Mouse (Mus musculus): ENCODE results near the gene Ccdc57. TPM values are rescaled to one million over a fixed set of nuclear protein-coding genes. Genes with fewer than 3 reads are reported as not detected.

Gene Ccdc57
- polyA plus RNA-seq, 2 experiments, result 3.8 to 7.1 TPM

DNA sequence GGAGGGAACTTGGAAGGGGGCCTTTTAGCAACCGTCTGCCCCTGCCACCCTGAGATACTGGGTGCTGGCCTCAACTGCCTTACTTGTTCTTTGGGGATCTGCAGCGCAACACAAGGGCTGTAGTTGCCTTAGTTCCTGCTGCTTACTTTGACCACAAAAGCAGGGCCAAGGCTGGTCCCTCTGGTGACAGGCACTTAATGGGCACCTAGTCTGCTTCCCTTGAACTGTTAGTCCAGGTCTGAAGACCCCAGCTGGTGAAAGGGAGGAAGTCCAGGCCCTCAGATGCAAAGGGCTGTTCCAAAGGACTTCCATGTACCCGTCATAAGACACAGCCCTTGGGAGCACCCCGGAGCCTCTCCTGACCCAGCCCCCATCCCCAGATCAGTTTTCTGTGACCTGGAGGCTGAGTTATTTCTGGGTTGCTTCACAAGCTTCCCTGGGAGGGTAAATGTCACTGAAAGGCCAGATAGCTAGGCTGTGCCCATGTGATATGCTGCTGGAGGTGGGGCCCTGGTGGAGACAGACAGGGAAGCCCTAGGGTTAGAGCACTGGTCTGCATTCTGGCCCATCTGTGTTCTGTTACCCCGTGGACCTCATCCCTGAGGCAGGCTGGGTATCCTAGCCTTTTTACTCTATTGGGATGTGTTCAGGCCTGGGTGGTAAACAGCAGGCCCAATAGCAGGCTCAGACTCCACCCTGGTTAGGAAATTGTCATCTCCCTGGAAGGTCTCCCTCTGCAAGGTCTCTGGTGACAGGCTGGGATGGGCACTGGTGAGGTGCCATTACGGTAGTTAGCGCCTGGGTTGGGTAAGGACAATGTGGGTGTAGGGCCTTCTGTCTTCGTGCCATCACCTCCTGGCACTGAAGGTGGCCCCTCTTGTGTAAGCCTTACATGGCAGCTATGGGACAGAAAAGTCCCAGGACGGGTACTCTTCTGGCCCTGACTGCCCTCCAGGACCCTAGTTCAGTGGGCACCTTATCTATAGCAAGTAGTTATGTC is 19.4 kb upstream of the Ccdc57 start:
- Histone ChIP-seq H3K36me3 (ENCODE audit: control insufficient read depth, insufficient read depth, low read length) (peaks cover 28% of the 10 kb centered on the region), H3K27me3 (ENCODE audit: control insufficient read depth, insufficient read depth, low read length) (no peaks in the 10 kb centered on the region), H3K9ac (ENCODE audit: low read depth, low read length, severe bottlenecking) (0 out of 2 replicates have a peak overlapping the region, but pooled peaks have one; percentile 57)

DNA sequence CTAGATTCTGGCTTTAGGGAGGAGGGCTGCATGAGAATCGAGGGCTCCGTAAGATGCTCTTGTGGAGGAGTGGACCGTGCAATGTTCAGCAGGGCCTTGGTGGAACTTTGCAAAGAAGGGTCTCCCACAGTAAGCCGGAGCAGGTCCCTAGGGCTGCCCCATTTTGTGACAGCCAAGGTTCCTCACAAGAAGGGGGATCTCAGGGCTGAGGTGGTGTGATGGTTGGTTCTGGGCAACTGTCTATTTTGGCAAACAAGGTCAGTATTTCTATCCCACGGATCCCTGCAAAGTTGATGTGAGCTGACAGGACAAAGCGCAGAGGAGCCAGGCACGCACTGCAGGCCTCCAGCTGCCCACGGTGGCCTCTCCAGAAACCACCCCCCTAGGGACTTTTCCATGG is 18.6 kb upstream of the Ccdc57 start:
- 34% methylated on average over 8 of the region's 8 CpGs for WGBS
- no peak for TF ChIP-seq POLR2A (IDR thresholded peaks at IDR 0.05; ENCODE audit: borderline replicate concordance, extremely low read depth, insufficient read depth, insufficient read length)
- Histone ChIP-seq H3K4me1 (ENCODE audit: control insufficient read depth, insufficient read depth, low read length) (peaks cover 26% of the 10 kb centered on the region), H3K27ac (replicated peaks; ENCODE audit: low read depth, low read length) (peak overlapping the region; percentile 43; the same call in 1 of the 2 replicates), H3K4me2 (replicated peaks; ENCODE audit: low read depth, low read length, severe bottlenecking) (peak overlapping the region; percentile 83), H3K36me3 (ENCODE audit: control insufficient read depth, insufficient read depth, low read length) (peaks cover 20% of the 10 kb centered on the region), H3K9me3 (ENCODE audit: control insufficient read depth, low read length) (no peaks in the 10 kb centered on the region), H3K9ac (ENCODE audit: low read depth, low read length, severe bottlenecking) (peak overlapping the region; percentile 57), H3K27me3 (ENCODE audit: control insufficient read depth, insufficient read depth, low read length) (no peaks in the 10 kb centered on the region), H3K4me3 (replicated peaks; ENCODE audit: low read length) (peak overlapping the region; percentile 56)
- ATAC-seq (ENCODE audit: low FRiP score, low read depth), result no peak
- no peak for DNase-seq (ENCODE audit: low spot score)

More for the DNA sequence above, 19.4 kb upstream of the Ccdc57 start:
- Histone ChIP-seq H3K4me1 (ENCODE audit: control insufficient read depth, insufficient read depth, low read length) (peaks cover 26% of the 10 kb centered on the region), H3K4me2 (replicated peaks; ENCODE audit: low read depth, low read length, severe bottlenecking) (peak overlapping the region; percentile 83), H3K9me3 (ENCODE audit: control insufficient read depth, low read length) (no peaks in the 10 kb centered on the region), H3K4me3 (replicated peaks; ENCODE audit: low read length) (peak overlapping the region; percentile 56; the same call in 1 of the 2 replicates), H3K27ac (replicated peaks; ENCODE audit: low read depth, low read length) (no peak overlapping the region)
- 79% methylated on average over 9 of the region's 9 CpGs for WGBS
- no peak for DNase-seq (ENCODE audit: low spot score)
- no peak for TF ChIP-seq POLR2A (IDR thresholded peaks at IDR 0.05; ENCODE audit: borderline replicate concordance, extremely low read depth, insufficient read depth, insufficient read length)
- ATAC-seq (ENCODE audit: low FRiP score, low read depth), result no peak

DNA sequence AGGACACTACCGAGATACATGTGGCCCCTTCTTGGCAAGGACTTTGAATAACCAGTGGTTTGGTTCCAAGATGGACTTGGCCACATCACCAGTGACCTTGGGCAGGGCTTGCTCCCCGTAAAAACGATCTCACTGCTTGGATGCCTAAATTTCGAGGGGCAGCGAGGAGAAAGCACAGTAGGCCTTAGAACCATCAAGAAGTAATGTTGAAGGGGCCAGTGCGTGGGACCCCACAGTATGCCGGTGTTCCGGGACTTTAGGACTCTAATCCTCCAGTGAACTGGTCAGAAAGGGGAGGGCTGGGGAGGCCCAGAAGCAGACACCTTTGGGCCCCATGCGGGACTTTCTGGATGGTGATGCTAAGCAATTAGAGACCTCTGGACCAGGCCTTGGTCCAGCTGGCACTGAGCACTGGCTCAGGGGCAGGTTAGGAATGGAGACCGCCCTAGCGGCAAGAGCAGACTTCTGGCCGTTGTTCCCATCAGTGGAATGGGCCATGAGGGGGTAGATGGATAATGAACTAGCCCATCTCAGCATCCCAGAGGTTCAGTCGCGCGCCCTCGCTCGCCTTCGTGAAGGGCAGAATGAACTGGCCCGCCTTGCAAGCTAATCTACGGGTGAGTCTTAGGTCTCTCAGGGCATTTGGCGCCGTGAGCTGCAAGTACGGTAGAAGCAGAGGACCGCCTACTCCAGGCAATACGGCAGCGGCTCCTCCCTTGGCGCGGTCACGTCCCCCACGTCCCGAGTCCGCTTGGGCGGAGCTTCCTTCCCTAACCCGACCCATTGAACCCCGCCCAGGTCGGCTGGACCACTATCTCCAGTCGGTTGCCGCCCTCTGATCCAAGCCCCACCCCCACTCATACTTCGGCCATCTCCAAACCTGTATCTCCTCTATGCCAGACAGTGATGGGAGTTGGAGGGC is 17.9 kb upstream of the Ccdc57 start:
- H3K9me3 ChIP-seq (ENCODE audit: control insufficient read depth, low read length), result no peaks in the 10 kb centered on the region
- H3K36me3 ChIP-seq (ENCODE audit: control insufficient read depth, insufficient read depth, low read length), result peaks cover 13% of the 10 kb centered on the region
- ATAC-seq (ENCODE audit: low FRiP score, low read depth), result peak; percentile 86
- H3K4me1 ChIP-seq (ENCODE audit: control insufficient read depth, insufficient read depth, low read length), result peaks cover 26% of the 10 kb centered on the region
- WGBS, result 2% methylated on average over 39 of the region's 39 CpGs
- DNase-seq (ENCODE audit: low spot score), result peak; percentile 91
- H3K27me3 ChIP-seq (ENCODE audit: control insufficient read depth, insufficient read depth, low read length), result no peaks in the 10 kb centered on the region
- peak overlapping the region; percentile 67; the same call in 1 of the 2 replicates for H3K27ac ChIP-seq (replicated peaks; ENCODE audit: low read depth, low read length)
- peak overlapping the region; percentile 83 for H3K4me2 ChIP-seq (replicated peaks; ENCODE audit: low read depth, low read length, severe bottlenecking)
- 0 out of 2 replicates have a peak, but pooled peaks have one; percentile 17 for TF ChIP-seq POLR2A (IDR thresholded peaks at IDR 0.05; ENCODE audit: borderline replicate concordance, extremely low read depth, insufficient read depth, insufficient read length)
- peak overlapping the region; percentile 57 for H3K9ac ChIP-seq (ENCODE audit: low read depth, low read length, severe bottlenecking)
- peak overlapping the region; percentile 56 for H3K4me3 ChIP-seq (replicated peaks; ENCODE audit: low read length)

DNA sequence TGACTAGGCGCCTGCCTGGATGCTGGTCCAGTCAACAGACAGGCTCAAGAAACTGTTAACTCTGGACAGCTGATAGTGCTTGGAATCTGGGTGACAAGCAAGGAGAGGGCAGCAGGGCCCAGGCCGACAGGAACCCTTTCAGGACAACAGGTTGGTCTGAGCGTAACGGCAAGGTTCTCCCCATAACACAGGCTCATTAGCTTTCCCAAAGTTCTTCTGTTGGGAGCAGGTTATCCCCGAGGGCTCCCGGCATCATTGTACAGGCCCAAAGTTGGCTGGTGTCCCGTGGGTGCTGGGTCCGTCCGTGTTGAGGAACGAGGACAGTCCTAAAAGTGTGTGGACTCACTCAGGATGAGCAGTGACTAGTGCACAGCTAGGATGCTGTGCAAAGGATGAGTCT is 17.2 kb upstream of the Ccdc57 start:
- DNase-seq (ENCODE audit: low spot score), result no peak
- peaks cover 6% of the 10 kb centered on the region for H3K36me3 ChIP-seq (ENCODE audit: control insufficient read depth, insufficient read depth, low read length)
- no peak for ATAC-seq (ENCODE audit: low FRiP score, low read depth)
- H3K9me3 ChIP-seq (ENCODE audit: control insufficient read depth, low read length), result no peaks in the 10 kb centered on the region
- peak overlapping the region; percentile 67; the same call in 1 of the 2 replicates for H3K27ac ChIP-seq (replicated peaks; ENCODE audit: low read depth, low read length)
- H3K4me3 ChIP-seq (replicated peaks; ENCODE audit: low read length), result peak overlapping the region; percentile 56
- peaks cover 26% of the 10 kb centered on the region for H3K4me1 ChIP-seq (ENCODE audit: control insufficient read depth, insufficient read depth, low read length)
- no peak for TF ChIP-seq POLR2A (IDR thresholded peaks at IDR 0.05; ENCODE audit: borderline replicate concordance, extremely low read depth, insufficient read depth, insufficient read length)
- WGBS, result 7% methylated on average over 10 of the region's 10 CpGs
- H3K27me3 ChIP-seq (ENCODE audit: control insufficient read depth, insufficient read depth, low read length), result no peaks in the 10 kb centered on the region
- peak overlapping the region; percentile 83 for H3K4me2 ChIP-seq (replicated peaks; ENCODE audit: low read depth, low read length, severe bottlenecking)
- peak overlapping the region; percentile 57 for H3K9ac ChIP-seq (ENCODE audit: low read depth, low read length, severe bottlenecking)
